Mouse (Mus musculus) hindbrain, embryonic 12.5 days (tissue): ENCODE results near the gene Cyp4f39. TPM values are rescaled to one million over a fixed set of nuclear protein-coding genes. Genes with fewer than 3 reads are reported as not detected.
A peak's percentile ranks its signal among the peaks of the same experiment; 100 is the strongest.

ENCODE experiments used
- ATAC-seq: fragments of 200-750 bp; cut with Nextera tagmentation; 2 replicates; pipeline ENCODE4 v1.8.0; 2017; ENCODE audit warnings: moderate TSS enrichment; ENCODE audit not compliant: low FRiP score
- H3K27ac ChIP-seq: fragments of 300-500 bp; sonication (generic); 2 replicates; pipeline ENCODE4 v1.5.1; 2016; ENCODE audit warnings: mild to moderate bottlenecking
- H3K27me3 ChIP-seq: fragments of 300-500 bp; sonication (generic); 2 replicates; pipeline ENCODE4 v1.6.1; 2016; ENCODE audit warnings: mild to moderate bottlenecking
- H3K36me3 ChIP-seq: fragments of 300-500 bp; sonication (generic); 2 replicates; pipeline ENCODE4 v1.6.1; 2016; ENCODE audit warnings: mild to moderate bottlenecking
- H3K4me1 ChIP-seq: fragments of 300-500 bp; sonication (generic); 2 replicates; pipeline ENCODE4 v1.6.1; 2016
- H3K4me2 ChIP-seq: fragments of 300-500 bp; sonication (generic); replicated peaks from 2 replicates; pipeline ENCODE4 v1.6.1; 2016; ENCODE audit warnings: mild to moderate bottlenecking
- H3K4me3 ChIP-seq: fragments of 300-500 bp; sonication (generic); 2 replicates; pipeline ENCODE4 v1.5.1; 2016; ENCODE audit warnings: mild to moderate bottlenecking
- H3K9ac ChIP-seq: fragments of 300-500 bp; sonication (generic); 2 replicates; pipeline ENCODE4 v1.6.1; 2016; ENCODE audit warnings: mild to moderate bottlenecking, moderate library complexity
- H3K9me3 ChIP-seq: fragments of 300-500 bp; sonication (generic); replicated peaks from 2 replicates; pipeline ENCODE4 v1.6.1; 2016; ENCODE audit warnings: mild to moderate bottlenecking
- whole genome bisulfite sequencing: fragments of 180-500 bp; shearing (Covaris S2); methylation state at CpG from one replicate; pipeline ENCODE4 v1.1.7; 2016; 5-methylcytosine and 5-hydroxymethylcytosine counted together
- polyA plus RNA-seq: library from polyadenylated mRNA; unstranded; fragments of >200 nt; fragmentation: Nextera tagmentation; extraction: Ambion mirVana; gene quantifications from 2 replicates; pipeline ENCODE4 v1.2.1, GENCODE M21; 2016

Cyp4f39 gene
- 0.99 and 1.3 TPM in 2 replicates for polyA plus RNA-seq

DNA sequence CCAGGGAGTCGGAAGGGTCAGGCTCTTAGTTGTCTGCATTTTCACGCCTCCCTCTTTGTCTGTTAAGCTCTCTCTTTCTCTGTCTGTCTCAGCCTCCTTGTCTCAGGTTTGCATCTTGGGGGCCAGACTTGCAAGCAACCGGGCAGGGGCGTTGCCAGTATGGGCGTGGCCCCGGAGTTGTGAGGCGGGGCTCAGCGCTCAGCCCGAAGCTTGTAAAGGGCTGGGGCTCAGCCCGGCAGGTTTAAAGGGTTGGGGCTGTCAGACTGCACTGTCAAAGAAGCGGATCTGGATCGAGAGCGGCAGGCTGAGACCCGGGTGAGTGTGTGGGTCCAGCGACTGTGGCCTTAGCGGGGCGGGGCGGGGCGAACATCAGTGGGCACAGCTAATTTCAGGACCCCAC lies at the start of gene Cyp4f39:
TSS of gene Cyp4f39 (plus strand) at position 242 of the 400 bp plus-strand sequence.
- no peaks in the 10 kb centered on the region for H3K9me3 ChIP-seq
- peaks cover 15% of the 10 kb centered on the region for H3K27me3 ChIP-seq
- no peak within 1 kb of the TSS for H3K27ac ChIP-seq
- peaks cover 9% of the 10 kb centered on the region; the same call in 1 of the 2 replicates for H3K4me1 ChIP-seq
- peak within 1 kb of the TSS; percentile 29 for H3K4me3 ChIP-seq
- H3K4me2 ChIP-seq, result peak within 1 kb of the TSS; percentile 66
- peak within 1 kb of the TSS; percentile 50; the same call in 1 of the 2 replicates for H3K9ac ChIP-seq
- no peaks in the 10 kb centered on the region for H3K36me3 ChIP-seq
- 3% methylated on average over 19 of the region's 19 CpGs for WGBS
- ATAC-seq, result no peak

- peaks cover 21% of the 10 kb centered on the region for H3K27me3 ChIP-seq
- H3K4me3 ChIP-seq, result no peak overlapping the region
- H3K27ac ChIP-seq, result no peak overlapping the region
- ATAC-seq, result no peak
- no peaks in the 10 kb centered on the region for H3K36me3 ChIP-seq
- WGBS, result 73% methylated on average over 11 of the region's 11 CpGs
- no peak overlapping the region for H3K4me2 ChIP-seq
- no peak overlapping the region for H3K9ac ChIP-seq
- H3K4me1 ChIP-seq, result no peaks in the 10 kb centered on the region
- H3K9me3 ChIP-seq, result no peaks in the 10 kb centered on the region
Measured at GRCm38 (mm10) chr17:32402779-32403157, 49.8 kb upstream of the Cyp4f39 start.

- Histone ChIP-seq H3K36me3 (no peaks in the 10 kb centered on the region), H3K27me3 (peaks cover 14% of the 10 kb centered on the region), H3K4me1 (no peaks in the 10 kb centered on the region), H3K9me3 (no peaks in the 10 kb centered on the region), H3K27ac (no peak within 1 kb of the TSS), H3K4me3 (no peak within 1 kb of the TSS), H3K4me2 (no peak within 1 kb of the TSS), H3K9ac (no peak within 1 kb of the TSS)
- ATAC-seq, result no peak
- 83% methylated on average over 8 of the region's 8 CpGs for WGBS
Measured at GRCm38 (mm10) chr17:32403417-32403816, 49.1 kb upstream of the Cyp4f39 start, which contains the start of gene Rasal3. Gene Rasal3, minus strand, starts transcription at chr17:32403583.

- H3K27me3 ChIP-seq, result peaks cover 20% of the 10 kb centered on the region
- H3K9ac ChIP-seq, result no peak overlapping the region
- no peaks in the 10 kb centered on the region for H3K4me1 ChIP-seq
- no peak overlapping the region for H3K27ac ChIP-seq
- WGBS, result 88% methylated on average over 6 of the region's 6 CpGs
- H3K4me3 ChIP-seq, result no peak overlapping the region
- H3K36me3 ChIP-seq, result no peaks in the 10 kb centered on the region
- ATAC-seq, result no peak
- no peak overlapping the region for H3K4me2 ChIP-seq
- H3K9me3 ChIP-seq, result no peaks in the 10 kb centered on the region
Measured at GRCm38 (mm10) chr17:32411898-32412297, 40.6 kb upstream of the Cyp4f39 start.

DNA sequence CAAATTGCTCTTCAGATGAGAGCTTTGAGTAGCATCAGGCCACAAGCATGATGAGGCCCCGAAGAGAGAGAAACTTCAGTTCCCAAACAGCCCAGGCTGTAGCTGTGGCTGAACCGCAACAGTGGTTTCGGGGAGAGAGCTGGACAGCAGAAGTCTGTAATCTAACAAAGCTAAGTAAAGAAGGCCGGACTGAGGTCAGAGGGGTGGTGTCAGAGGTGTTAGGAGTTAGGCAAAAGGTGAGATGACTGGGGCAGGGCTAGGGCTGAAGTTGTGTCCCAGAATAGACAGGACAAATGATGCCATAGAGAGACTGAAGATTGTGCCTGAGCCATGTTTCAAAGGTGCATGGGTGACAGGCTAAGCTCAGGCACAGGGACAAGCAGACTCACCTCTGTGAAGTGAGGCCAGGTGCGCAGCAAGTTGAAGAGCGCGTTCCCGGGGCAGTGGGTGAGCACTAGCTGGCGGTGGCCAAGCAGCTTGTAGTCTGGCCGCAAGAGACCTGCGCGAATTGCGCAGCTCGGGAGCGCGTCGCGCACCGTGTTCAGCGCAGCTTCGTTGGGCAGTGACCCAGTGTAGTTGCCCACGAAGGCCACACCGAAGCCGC lies 37.0 kb upstream of the Cyp4f39 start:
- ATAC-seq, result no peak

GRCm38 (mm10) chr17:32416771-32417170 lies 35.8 kb upstream of the Cyp4f39 start:
- H3K27ac ChIP-seq, result no peak overlapping the region
- 92% methylated on average over 14 of the region's 14 CpGs for WGBS
- no peak overlapping the region for H3K4me2 ChIP-seq
- ATAC-seq, result no peak
- H3K36me3 ChIP-seq, result no peaks in the 10 kb centered on the region
- no peak overlapping the region for H3K4me3 ChIP-seq
- H3K9ac ChIP-seq, result no peak overlapping the region
- H3K9me3 ChIP-seq, result no peaks in the 10 kb centered on the region
- peaks cover 21% of the 10 kb centered on the region for H3K27me3 ChIP-seq
- no peaks in the 10 kb centered on the region for H3K4me1 ChIP-seq

More for the DNA sequence above, 37.0 kb upstream of the Cyp4f39 start:
- Histone ChIP-seq H3K4me2 (no peak overlapping the region), H3K9ac (no peak overlapping the region), H3K9me3 (no peaks in the 10 kb centered on the region), H3K4me3 (no peak overlapping the region), H3K4me1 (no peaks in the 10 kb centered on the region), H3K27ac (no peak overlapping the region), H3K36me3 (no peaks in the 10 kb centered on the region), H3K27me3 (peaks cover 21% of the 10 kb centered on the region)
- WGBS, result 48% methylated on average over 24 of the region's 24 CpGs

GRCm38 (mm10) chr17:32419989-32420388 lies 32.5 kb upstream of the Cyp4f39 start:
- H3K27me3 ChIP-seq, result peaks cover 18% of the 10 kb centered on the region
- WGBS, result 77% methylated on average over 2 of the region's 2 CpGs
- H3K9ac ChIP-seq, result no peak overlapping the region
- H3K4me3 ChIP-seq, result no peak overlapping the region
- H3K4me1 ChIP-seq, result no peaks in the 10 kb centered on the region
- no peak overlapping the region for H3K27ac ChIP-seq
- no peaks in the 10 kb centered on the region for H3K36me3 ChIP-seq
- no peaks in the 10 kb centered on the region for H3K9me3 ChIP-seq
- H3K4me2 ChIP-seq, result no peak overlapping the region
- no peak for ATAC-seq

- Histone ChIP-seq H3K9ac (no peak overlapping the region), H3K4me2 (no peak overlapping the region), H3K27me3 (peaks cover 10% of the 10 kb centered on the region), H3K4me1 (no peaks in the 10 kb centered on the region), H3K27ac (no peak overlapping the region), H3K4me3 (no peak overlapping the region), H3K36me3 (no peaks in the 10 kb centered on the region), H3K9me3 (no peaks in the 10 kb centered on the region)
- WGBS, result 83% methylated on average over 8 of the region's 8 CpGs
- ATAC-seq, result no peak
Measured at GRCm38 (mm10) chr17:32420781-32421180, 31.7 kb upstream of the Cyp4f39 start.

- Histone ChIP-seq H3K27ac (no peak within 1 kb of the TSS), H3K36me3 (no peaks in the 10 kb centered on the region), H3K4me1 (no peaks in the 10 kb centered on the region), H3K4me2 (no peak within 1 kb of the TSS), H3K27me3 (no peaks in the 10 kb centered on the region), H3K4me3 (no peak within 1 kb of the TSS), H3K9ac (no peak within 1 kb of the TSS), H3K9me3 (no peaks in the 10 kb centered on the region)
- no peak for ATAC-seq
- 87% methylated on average over 2 of the region's 2 CpGs for WGBS
Measured at GRCm38 (mm10) chr17:32424034-32424433, 28.5 kb upstream of the Cyp4f39 start, which contains the start of gene Pglyrp2. Gene Pglyrp2, minus strand, starts transcription at chr17:32424167.

- ATAC-seq, result no peak
- Histone ChIP-seq H3K9me3 (no peaks in the 10 kb centered on the region), H3K27me3 (no peaks in the 10 kb centered on the region), H3K27ac (no peak overlapping the region), H3K4me2 (no peak overlapping the region), H3K9ac (no peak overlapping the region), H3K4me3 (no peak overlapping the region), H3K36me3 (no peaks in the 10 kb centered on the region), H3K4me1 (no peaks in the 10 kb centered on the region)
Measured at GRCm38 (mm10) chr17:32426610-32427009, 25.9 kb upstream of the Cyp4f39 start.

DNA sequence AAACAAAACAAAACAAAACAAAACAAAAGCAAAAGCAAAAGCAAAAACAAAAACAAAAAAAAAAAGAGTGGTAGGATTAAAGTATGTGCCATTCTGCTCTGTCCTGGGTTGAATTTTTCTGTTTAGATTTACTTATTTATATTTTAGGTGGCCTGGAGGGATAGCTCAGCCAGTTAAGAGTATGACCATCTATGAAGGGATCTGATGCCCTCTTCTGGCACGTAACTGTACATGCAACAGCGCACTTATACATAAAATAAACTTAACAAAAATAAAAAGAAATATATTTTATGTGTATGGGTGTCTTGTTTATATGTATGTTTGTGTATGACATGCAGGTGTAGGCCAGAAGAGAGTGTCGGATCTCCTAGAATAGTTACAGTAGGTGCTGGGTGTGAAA lies 20.6 kb upstream of the Cyp4f39 start:
- Histone ChIP-seq H3K4me3 (no peak overlapping the region), H3K4me1 (no peaks in the 10 kb centered on the region), H3K4me2 (no peak overlapping the region), H3K9ac (no peak overlapping the region), H3K27me3 (no peaks in the 10 kb centered on the region), H3K27ac (no peak overlapping the region), H3K36me3 (no peaks in the 10 kb centered on the region), H3K9me3 (no peaks in the 10 kb centered on the region)
- no peak for ATAC-seq
- 49% methylated on average over 3 of the region's 3 CpGs for WGBS

GRCm38 (mm10) chr17:32434324-32434723 lies 18.2 kb upstream of the Cyp4f39 start:
- no peaks in the 10 kb centered on the region for H3K4me1 ChIP-seq
- H3K4me3 ChIP-seq, result no peak overlapping the region
- no peaks in the 10 kb centered on the region for H3K9me3 ChIP-seq
- ATAC-seq, result no peak
- H3K27ac ChIP-seq, result no peak overlapping the region
- 76% methylated on average over 4 of the region's 4 CpGs for WGBS
- no peak overlapping the region for H3K9ac ChIP-seq
- H3K4me2 ChIP-seq, result no peak overlapping the region
- H3K27me3 ChIP-seq, result no peaks in the 10 kb centered on the region
- no peaks in the 10 kb centered on the region for H3K36me3 ChIP-seq

DNA sequence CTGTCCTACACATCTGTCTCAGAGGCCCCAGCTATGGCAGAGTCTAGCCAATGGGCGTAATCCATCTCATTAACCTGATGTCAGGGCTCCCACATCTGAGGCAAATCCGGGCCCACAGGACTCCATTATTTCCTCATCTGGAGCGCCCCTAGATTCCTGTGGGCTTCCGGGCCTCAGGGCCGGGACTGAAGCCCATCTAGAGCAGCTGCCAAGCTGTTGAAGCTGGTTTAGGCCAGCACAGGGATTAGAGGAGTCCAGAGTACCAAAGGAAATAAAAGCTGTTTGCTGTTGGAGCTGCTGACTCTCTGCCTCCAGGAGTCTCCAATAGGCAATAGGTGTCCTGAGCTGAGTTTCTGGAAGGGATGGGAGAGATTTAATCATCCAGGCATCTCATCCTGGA lies 17.4 kb upstream of the Cyp4f39 start:
- Histone ChIP-seq H3K9ac (no peak overlapping the region), H3K4me1 (no peaks in the 10 kb centered on the region), H3K4me3 (no peak overlapping the region), H3K27ac (no peak overlapping the region), H3K4me2 (no peak overlapping the region), H3K27me3 (no peaks in the 10 kb centered on the region), H3K36me3 (no peaks in the 10 kb centered on the region), H3K9me3 (no peaks in the 10 kb centered on the region)
- no peak for ATAC-seq
- 78% methylated on average over 5 of the region's 5 CpGs for WGBS
